Mouse (Mus musculus): ENCODE results near the gene Bcam. TPM values are rescaled to one million over a fixed set of nuclear protein-coding genes. Genes with fewer than 3 reads are reported as not detected.

The Bcam gene
- total RNA-seq, 2 experiments from 2014 or later: 225 to 236 TPM

Other genes starting within 250 kb of the Bcam start
- 10 to 100 TPM; 41.3 to 41.5 TPM for gene Ppp1r37, start 207.9 kb downstream of the Bcam start, total RNA-seq (2021)
- under 1 TPM; 0.20 to 0.36 TPM for gene Zfp296, start 193.7 kb downstream of the Bcam start, total RNA-seq (2021)
- 10 to 100 TPM; 45.6 to 49.8 TPM for gene Gemin7, start 193.4 kb downstream of the Bcam start, total RNA-seq (2021)
- gene Clasrp, start 166.5 kb downstream of the Bcam start, total RNA-seq (2021): 10 to 100 TPM; 21.5 to 22.6 TPM
- 1 to 10 TPM; 6.3 to 9.6 TPM for gene Relb, start 141.6 kb downstream of the Bcam start, total RNA-seq (2021)
- 10 to 100 TPM; 80.2 to 82.8 TPM for gene Clptm1, start 106.0 kb downstream of the Bcam start, total RNA-seq (2021)
- under 1 TPM; 0.41 to 0.55 TPM for gene Apoc2, start 93.1 kb downstream of the Bcam start, total RNA-seq (2021)
- not detected for gene Gm44805, start 89.6 kb downstream of the Bcam start, total RNA-seq (2021)
- gene Apoc4, start 89.5 kb downstream of the Bcam start, total RNA-seq (2021): not detected
- 1 to 10 TPM; 2.2 to 8.9 TPM for gene Apoc1, start 78.4 kb downstream of the Bcam start, total RNA-seq (2021)
- gene Apoe, start 71.8 kb downstream of the Bcam start, total RNA-seq (2021): 100 to 1,000 TPM; 243 to 352 TPM
- gene Tomm40, start 55.6 kb downstream of the Bcam start, total RNA-seq (2021): 100 to 1,000 TPM; 107 to 120 TPM
- gene Nectin2, start 20.5 kb downstream of the Bcam start, total RNA-seq (2021): 10 to 100 TPM; 37.2 to 39.7 TPM
- not detected for gene Cblc, start 25.8 kb upstream of the Bcam start, total RNA-seq (2021)
- gene Bcl3, start 51.8 kb upstream of the Bcam start, total RNA-seq (2021): 1 to 10 TPM; 3.9 to 4.5 TPM
- not detected for gene Gm19345, start 81.0 kb upstream of the Bcam start, total RNA-seq (2021)
- gene Ceacam16, start 90.3 kb upstream of the Bcam start, total RNA-seq (2021): 1 to 10 TPM in 1 of 2 experiments, under 1 TPM in 1; 0.34 to 1.2 TPM
- gene Ceacam19, start 116.9 kb upstream of the Bcam start, total RNA-seq (2021): not detected
- 10 to 100 TPM; 20.0 to 25.6 TPM for gene Pvr, start 150.1 kb upstream of the Bcam start, total RNA-seq (2021)
- 1 to 10 TPM; 1.3 to 1.6 TPM for gene Igsf23, start 179.7 kb upstream of the Bcam start, total RNA-seq (2021)
- not detected for gene Ceacam20, start 194.4 kb upstream of the Bcam start, total RNA-seq (2021)
- gene Nlrp9b, start 220.4 kb upstream of the Bcam start, total RNA-seq (2021): not detected